Mouse (Mus musculus) CH12.LX (cell line): Measurements from ENCODE around the gene Slc25a21. TPM values are rescaled to one million over a fixed set of nuclear protein-coding genes. Genes with fewer than 3 reads are reported as not detected.

Source experiments
- DNase-seq: peaks from one replicate; pipeline ENCODE4 v3.0.0-alpha.2; 2013; ENCODE audit errors: extremely low read depth
- H3K27ac ChIP-seq: 2 replicates; pipeline ENCODE4 v1.5.1; 2012; ENCODE audit warnings: low read depth, mild to moderate bottlenecking, control low read depth, moderate library complexity; ENCODE audit not compliant: insufficient read depth
- H3K27me3 ChIP-seq: replicated peaks from 2 replicates; pipeline ENCODE3; 2012; ENCODE audit warnings: inconsistent platforms
- H3K36me3 ChIP-seq, 2 experiments: replicated peaks in 1 of 2; 2 replicates each; pipeline versions ENCODE3 to v1.6.1; 2012; ENCODE audit warnings: inconsistent platforms in 1 of 2, low read length in 1 of 2, mild to moderate bottlenecking in 1 of 2, mixed read lengths in 1 of 2, moderate library complexity in 1 of 2; ENCODE audit not compliant: control insufficient read depth in 1 of 2, insufficient read depth in 1 of 2
- H3K4me1 ChIP-seq, 2 experiments: 2 replicates each; pipeline ENCODE4 v1.6.1; 2012; ENCODE audit warnings: inconsistent platforms in 1 of 2, moderate library complexity in 1 of 2; ENCODE audit not compliant: insufficient read depth in 2 of 2, control insufficient read depth in 1 of 2
- H3K4me2 ChIP-seq: 2 replicates; pipeline ENCODE4 v1.6.1; 2012; ENCODE audit warnings: low read depth, mild to moderate bottlenecking, control low read depth; ENCODE audit not compliant: poor library complexity, insufficient read depth, severe bottlenecking
- H3K4me3 ChIP-seq, 3 experiments: fragments of 150-350 bp in 1 of 3; sonication (generic) in 1 of 3; replicated peaks in 1 of 3; 2 replicates each; pipeline versions ENCODE3 to v1.5.1; 2011 to 2012; ENCODE audit warnings: low read depth in 2 of 3, low read length in 2 of 3, mild to moderate bottlenecking in 2 of 3, moderate library complexity in 2 of 3, control low read depth in 1 of 3, improper control_type of control experiment in 1 of 3, inconsistent platforms in 1 of 3, mixed read lengths in 1 of 3; ENCODE audit not compliant: poor library complexity in 1 of 3
- H3K79me2 ChIP-seq: replicated peaks from 2 replicates; pipeline ENCODE4 v1.6.1; 2012; ENCODE audit warnings: mild to moderate bottlenecking, moderate library complexity; ENCODE audit not compliant: control insufficient read depth, poor library complexity, insufficient read depth, severe bottlenecking; ENCODE audit errors: extremely low read depth
- H3K9ac ChIP-seq: 2 replicates; pipeline ENCODE4 v1.6.1; 2012; ENCODE audit warnings: low read depth, mild to moderate bottlenecking, control low read depth, moderate library complexity; ENCODE audit not compliant: insufficient read depth
- H3K9me3 ChIP-seq: replicated peaks from 2 replicates; pipeline ENCODE3; 2012; ENCODE audit warnings: low read length, inconsistent platforms, mixed read lengths
- CHD1 ChIP-seq: IDR thresholded peaks from 2 replicates; pipeline ENCODE4 v1.6.1; 2012; ENCODE audit warnings: low read depth, low read length, improper control_type of control experiment, inconsistent platforms
- CTCF ChIP-seq, 2 experiments: IDR thresholded peaks in 1 of 2; conservative IDR thresholded peaks in 1 of 2; 2 replicates each; pipeline ENCODE4 v1.5.1; 2011 to 2012; ENCODE audit warnings: low read depth in 2 of 2, low read length in 2 of 2, improper control_type of control experiment in 1 of 2, inconsistent platforms in 1 of 2, mild to moderate bottlenecking in 1 of 2, moderate library complexity in 1 of 2
- E2F4 ChIP-seq: IDR thresholded peaks from 2 replicates; pipeline ENCODE4 v1.6.1; 2011; ENCODE audit warnings: low read depth, low read length, improper control_type of control experiment; ENCODE audit not compliant: insufficient replicate concordance
- ELF1 ChIP-seq: IDR thresholded peaks from 2 replicates; pipeline ENCODE4 v1.6.1; 2014; ENCODE audit warnings: low read depth, mild to moderate bottlenecking, inconsistent platforms, low read length, improper control_type of control experiment
- EP300 ChIP-seq: IDR thresholded peaks from 2 replicates; pipeline ENCODE4 v1.6.1; 2011; ENCODE audit warnings: low read length, improper control_type of control experiment
- ETS1 ChIP-seq: conservative IDR thresholded peaks from 2 replicates; pipeline ENCODE4 v1.6.1; 2012; ENCODE audit warnings: low read depth, mild to moderate bottlenecking, inconsistent platforms, low read length, improper control_type of control experiment, moderate library complexity
- HCFC1 ChIP-seq: IDR thresholded peaks from 2 replicates; pipeline ENCODE4 v1.6.1; 2012; ENCODE audit warnings: low read depth, mild to moderate bottlenecking, inconsistent platforms, low read length, improper control_type of control experiment
- IRF4 ChIP-seq: IDR thresholded peaks from 2 replicates; pipeline ENCODE4 v1.6.1; 2014; ENCODE audit warnings: low read depth, mild to moderate bottlenecking, inconsistent platforms, low read length, improper control_type of control experiment
- JUND ChIP-seq: conservative IDR thresholded peaks from 2 replicates; pipeline ENCODE4 v1.6.1; 2011; ENCODE audit warnings: low read depth, low read length, improper control_type of control experiment
- MEF2A ChIP-seq: IDR thresholded peaks from 2 replicates; pipeline ENCODE4 v1.6.1; 2014; ENCODE audit warnings: low read depth, mild to moderate bottlenecking, inconsistent platforms, low read length, improper control_type of control experiment, borderline replicate concordance
- MXI1 ChIP-seq: IDR thresholded peaks from 2 replicates; pipeline ENCODE4 v1.6.1; 2011; ENCODE audit warnings: mild to moderate bottlenecking, low read depth, low read length, improper control_type of control experiment
- MYC ChIP-seq: IDR thresholded peaks from 2 replicates; pipeline ENCODE4 v1.6.1; 2011; ENCODE audit warnings: low read depth, mild to moderate bottlenecking, improper control_type of control experiment, low read length
- NELFE ChIP-seq: IDR thresholded peaks from 2 replicates; pipeline ENCODE4 v1.6.1; 2011; ENCODE audit warnings: low read depth, low read length, improper control_type of control experiment
- PAX5 ChIP-seq: IDR thresholded peaks from 2 replicates; pipeline ENCODE4 v1.6.1; 2012; ENCODE audit warnings: low read length, inconsistent platforms, mixed read lengths
- POLR2AphosphoS2 ChIP-seq: IDR thresholded peaks from 2 replicates; pipeline ENCODE4 v1.6.1; 2011; ENCODE audit warnings: low read depth, low read length, improper control_type of control experiment
- RAD21 ChIP-seq: IDR thresholded peaks from 2 replicates; pipeline ENCODE4 v1.6.1; 2011; ENCODE audit warnings: low read depth, mild to moderate bottlenecking, low read length, improper control_type of control experiment, moderate library complexity
- RCOR1 ChIP-seq: conservative IDR thresholded peaks from 2 replicates; pipeline ENCODE4 v1.6.1; 2012; ENCODE audit warnings: low read depth, mild to moderate bottlenecking, inconsistent platforms, low read length, improper control_type of control experiment
- SMC3 ChIP-seq: IDR thresholded peaks from 2 replicates; pipeline ENCODE4 v1.6.1; 2011; ENCODE audit warnings: low read depth, low read length, improper control_type of control experiment
- TCF12 ChIP-seq: IDR thresholded peaks from 2 replicates; pipeline ENCODE4 v1.6.1; 2014; ENCODE audit warnings: low read depth, mild to moderate bottlenecking, inconsistent platforms, low read length, improper control_type of control experiment
- USF2 ChIP-seq: conservative IDR thresholded peaks from 2 replicates; pipeline ENCODE4 v1.6.1; 2011; ENCODE audit warnings: low read depth, low read length, improper control_type of control experiment
- ZKSCAN1 ChIP-seq: IDR thresholded peaks from 2 replicates; pipeline ENCODE4 v1.6.1; 2012; ENCODE audit warnings: low read depth, inconsistent platforms, low read length, improper control_type of control experiment, borderline replicate concordance
- ZMIZ1 ChIP-seq: IDR thresholded peaks from 2 replicates; pipeline ENCODE4 v1.6.1; 2012; ENCODE audit warnings: low read depth, mild to moderate bottlenecking, inconsistent platforms, low read length, improper control_type of control experiment
- dilution Hi-C: fragments of 300-500 bp; cut with MboI; formaldehyde crosslinking; loops from 2 replicates; pipeline ENCODE4 v1.14.3; 2020; ENCODE audit warnings: low sequenced_read_pairs; ENCODE audit not compliant: extremely low pct_unique_long_range_greater_than_20kb, extremely low pct_ligation_motif_present
- in situ Hi-C: fragments of 300-500 bp; cut with MboI; formaldehyde crosslinking; loops from 3 replicates; pipeline ENCODE4 v1.14.3; 2019; ENCODE audit warnings: low sequenced_read_pairs, low pct_ligation_motif_present, low pct_unique_long_range_greater_than_20kb, mixed read lengths
- polyA plus RNA-seq: library from polyadenylated mRNA; unstranded; fragments of >175 nt; gene quantifications from 2 replicates; pipeline ENCODE4 v1.2.1, GENCODE M21; 2012; ENCODE audit warnings: low read depth; ENCODE audit not compliant: insufficient read length
- total RNA-seq, 2 experiments: library from RNA; depleted of rRNA; stranded (reverse); fragments of 300-350 nt in 1 of 2; fragments of >200 nt in 1 of 2; gene quantifications; 2 replicates each; pipeline ENCODE4 v1.2.3; 2012 to 2014

Slc25a21 gene
- total and polyA plus RNA-seq, 3 experiments: not detected

DNA sequence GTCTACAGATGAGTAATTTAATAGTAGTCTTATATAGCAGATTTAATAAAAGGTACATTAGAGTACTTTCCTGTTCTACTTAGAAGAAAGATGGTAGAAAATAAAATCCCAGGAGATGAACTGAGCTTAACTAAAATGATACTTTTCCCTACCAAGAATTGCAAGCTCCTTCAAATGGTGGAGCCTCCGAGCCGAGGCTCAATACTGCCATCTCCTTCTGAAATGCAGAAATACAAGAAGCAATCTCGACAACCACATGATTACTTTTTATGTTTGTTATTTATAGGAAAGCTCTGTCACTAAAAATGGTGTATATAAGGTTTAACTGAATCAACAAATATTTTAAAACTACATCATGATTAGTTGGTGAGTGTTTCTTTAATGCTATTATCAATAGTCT is 39.0 kb downstream of the Slc25a21 start:
- dilution Hi-C loops: no loop called here
- H3K4me3 ChIP-seq: no peak overlapping the region
- in situ Hi-C loops: no loop called here

DNA sequence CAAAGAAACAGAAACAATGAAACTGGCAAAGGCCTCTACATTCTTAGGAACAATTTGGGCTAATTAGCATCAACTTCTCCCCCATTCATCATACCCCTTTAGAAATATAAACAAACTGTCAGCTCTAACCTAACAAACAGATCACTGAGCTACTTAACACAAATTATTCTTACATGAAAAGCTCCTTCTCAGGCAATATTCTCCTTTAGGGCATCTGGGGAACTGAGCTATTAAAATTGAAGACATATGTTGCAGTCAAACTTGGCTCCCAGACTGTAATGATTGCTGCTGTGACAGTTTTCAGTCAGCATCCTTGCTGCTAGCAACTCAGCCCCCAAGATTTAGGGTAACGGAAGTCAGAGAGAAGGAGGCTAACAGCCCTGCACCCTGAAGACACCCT is 58.3 kb downstream of the Slc25a21 start:
- Histone ChIP-seq H3K27me3 (no peaks in the 10 kb centered on the region), H3K9ac (no peak overlapping the region), H3K27ac (no peak overlapping the region), H3K4me2 (no peak overlapping the region), H3K4me3 (no peak overlapping the region), H3K4me1 (no peaks in the 10 kb centered on the region), H3K9me3 (no peaks in the 10 kb centered on the region), H3K79me2 (no peaks in the 10 kb centered on the region), H3K36me3 (no peaks in the 10 kb centered on the region)
- no peak for DNase-seq
- in situ Hi-C loops (no loop called here), dilution Hi-C loops (no loop called here)
- TF ChIP-seq EP300: no peak
- no peak for TF ChIP-seq MYC
- no peak for TF ChIP-seq IRF4
- no peak for TF ChIP-seq ZMIZ1
- TF ChIP-seq HCFC1: no peak
- no peak for TF ChIP-seq POLR2AphosphoS2
- TF ChIP-seq USF2: no peak
- no peak for TF ChIP-seq ELF1
- no peak for TF ChIP-seq TCF12
- TF ChIP-seq NELFE: no peak
- TF ChIP-seq CHD1: no peak
- no peak for TF ChIP-seq RCOR1
- no peak for TF ChIP-seq MXI1
- no peak for TF ChIP-seq PAX5
- TF ChIP-seq E2F4: no peak
- TF ChIP-seq ZKSCAN1: no peak
- no peak for TF ChIP-seq SMC3
- no peak for TF ChIP-seq MEF2A

More for the DNA sequence above, 39.0 kb downstream of the Slc25a21 start:
- DNase-seq: peak; percentile 3
- Histone ChIP-seq H3K9me3 (no peaks in the 10 kb centered on the region), H3K36me3 (no peaks in the 10 kb centered on the region), H3K79me2 (no peaks in the 10 kb centered on the region), H3K4me2 (no peak overlapping the region)
- TF ChIP-seq EP300 (no peak), CHD1 (no peak), RAD21 (peak; percentile 46), JUND (no peak), ETS1 (no peak), USF2 (no peak), SMC3 (0 out of 2 replicates have a peak, but pooled peaks have one; percentile 5), POLR2AphosphoS2 (no peak), HCFC1 (no peak), E2F4 (no peak), CTCF (conservative IDR thresholded peaks at IDR 0.05 in 1 of 2, IDR thresholded peaks at IDR 0.05 in 1 of 2; ENCODE audit: low read depth in 2 of 2, low read length in 2 of 2) (peak in 1 of 2 experiments; percentile 45; a peak in 2 of 4 replicates), ZMIZ1 (no peak)
- TF ChIP-seq, all 38 proteins: peak for 3
- no peak overlapping the region for H3K9ac ChIP-seq
- H3K27me3 ChIP-seq: no peaks in the 10 kb centered on the region
- H3K4me1 ChIP-seq: no peaks in the 10 kb centered on the region
- H3K27ac ChIP-seq: no peak overlapping the region
